Mouse (Mus musculus): ENCODE results near the gene Bicral. TPM values are rescaled to one million over a fixed set of nuclear protein-coding genes. Genes with fewer than 3 reads are reported as not detected.

Gene Bicral
- polyA plus RNA-seq, 1 experiment from 2014 or later, result 10.5 TPM

- H3K9me3 ChIP-seq, result no peaks in the 10 kb centered on the region
- no peak overlapping the region for H3K27ac ChIP-seq
- no peak overlapping the region for H3K9ac ChIP-seq
- no peak overlapping the region for H3K4me2 ChIP-seq
- WGBS, result 81% methylated on average over 11 of the region's 11 CpGs
- H3K4me3 ChIP-seq, result no peak overlapping the region
- no peaks in the 10 kb centered on the region for H3K27me3 ChIP-seq (replicated peaks)
- peaks cover 17% of the 10 kb centered on the region for H3K4me1 ChIP-seq
- no peaks in the 10 kb centered on the region for H3K36me3 ChIP-seq (replicated peaks)
- no peak for ATAC-seq (replicated peaks)
Observed at GRCm38 (mm10) chr17:46885218-46885909, 27.1 kb upstream of the Bicral start.

GRCm38 (mm10) chr17:46884766-46885165 lies 26.5 kb upstream of the Bicral start:
- no peak for ATAC-seq (replicated peaks)
- no peak overlapping the region for H3K27ac ChIP-seq
- 93% methylated on average over 6 of the region's 6 CpGs for WGBS
- no peak overlapping the region for H3K9ac ChIP-seq
- no peaks in the 10 kb centered on the region for H3K9me3 ChIP-seq
- no peak overlapping the region for H3K4me2 ChIP-seq
- no peaks in the 10 kb centered on the region for H3K36me3 ChIP-seq (replicated peaks)
- H3K4me3 ChIP-seq, result no peak overlapping the region
- no peaks in the 10 kb centered on the region for H3K27me3 ChIP-seq (replicated peaks)
- H3K4me1 ChIP-seq, result peaks cover 17% of the 10 kb centered on the region

GRCm38 (mm10) chr17:46883107-46883506 lies 24.8 kb upstream of the Bicral start:
- no peak overlapping the region for H3K4me2 ChIP-seq
- H3K4me1 ChIP-seq, result peaks cover 9% of the 10 kb centered on the region
- no peak for ATAC-seq (replicated peaks)
- H3K9me3 ChIP-seq, result no peaks in the 10 kb centered on the region
- no peaks in the 10 kb centered on the region for H3K36me3 ChIP-seq (replicated peaks)
- WGBS, result 91% methylated on average over 9 of the region's 9 CpGs
- no peak overlapping the region for H3K4me3 ChIP-seq
- H3K27me3 ChIP-seq (replicated peaks), result no peaks in the 10 kb centered on the region
- no peak overlapping the region for H3K27ac ChIP-seq
- H3K9ac ChIP-seq, result no peak overlapping the region

- no peak overlapping the region for H3K4me2 ChIP-seq
- no peaks in the 10 kb centered on the region for H3K9me3 ChIP-seq
- no peak overlapping the region for H3K27ac ChIP-seq
- no peaks in the 10 kb centered on the region for H3K27me3 ChIP-seq (replicated peaks)
- H3K36me3 ChIP-seq (replicated peaks), result no peaks in the 10 kb centered on the region
- no peak overlapping the region for H3K4me3 ChIP-seq
- H3K4me1 ChIP-seq, result peaks cover 9% of the 10 kb centered on the region
- 90% methylated on average over 6 of the region's 6 CpGs for WGBS
- H3K9ac ChIP-seq, result no peak overlapping the region
- no peak for ATAC-seq (replicated peaks)
Observed at GRCm38 (mm10) chr17:46881728-46882127, 23.4 kb upstream of the Bicral start.

GRCm38 (mm10) chr17:46880322-46880721 lies 22.0 kb upstream of the Bicral start:
- H3K27ac ChIP-seq, result no peak overlapping the region

GRCm38 (mm10) chr17:46879841-46880311 lies 21.6 kb upstream of the Bicral start:
- no peak for ATAC-seq (replicated peaks)
- Histone ChIP-seq H3K36me3 (replicated peaks) (no peaks in the 10 kb centered on the region), H3K4me2 (no peak overlapping the region), H3K27me3 (replicated peaks) (no peaks in the 10 kb centered on the region), H3K9ac (no peak overlapping the region), H3K9me3 (no peaks in the 10 kb centered on the region), H3K4me3 (no peak overlapping the region), H3K4me1 (no peaks in the 10 kb centered on the region), H3K27ac (no peak overlapping the region)
- 48% methylated on average over 14 of the region's 14 CpGs for WGBS

More at GRCm38 (mm10) chr17:46880322-46880721, 22.0 kb upstream of the Bicral start:
- no peak for ATAC-seq (replicated peaks)
- H3K9ac ChIP-seq, result no peak overlapping the region
- no peaks in the 10 kb centered on the region for H3K9me3 ChIP-seq
- H3K36me3 ChIP-seq (replicated peaks), result no peaks in the 10 kb centered on the region
- H3K27me3 ChIP-seq (replicated peaks), result no peaks in the 10 kb centered on the region
- 76% methylated on average over 2 of the region's 2 CpGs for WGBS
- no peak overlapping the region for H3K4me2 ChIP-seq
- H3K4me3 ChIP-seq, result no peak overlapping the region
- no peaks in the 10 kb centered on the region for H3K4me1 ChIP-seq

GRCm38 (mm10) chr17:46877061-46877460 lies 18.8 kb upstream of the Bicral start:
- Histone ChIP-seq H3K27ac (no peak overlapping the region), H3K4me3 (no peak overlapping the region), H3K9ac (no peak overlapping the region), H3K36me3 (replicated peaks) (no peaks in the 10 kb centered on the region), H3K27me3 (replicated peaks) (no peaks in the 10 kb centered on the region), H3K4me2 (no peak overlapping the region), H3K9me3 (no peaks in the 10 kb centered on the region), H3K4me1 (no peaks in the 10 kb centered on the region)
- WGBS, result 75% methylated on average over 5 of the region's 5 CpGs
- ATAC-seq (replicated peaks), result no peak

GRCm38 (mm10) chr17:46876371-46876950 lies 18.2 kb upstream of the Bicral start:
- WGBS, result 81% methylated on average over 8 of the region's 8 CpGs
- no peak for ATAC-seq (replicated peaks)
- H3K4me3 ChIP-seq, result no peak overlapping the region

GRCm38 (mm10) chr17:46875626-46876025 lies 17.3 kb upstream of the Bicral start:
- Histone ChIP-seq H3K27me3 (replicated peaks) (no peaks in the 10 kb centered on the region), H3K9ac (no peak overlapping the region), H3K27ac (no peak overlapping the region), H3K36me3 (replicated peaks) (no peaks in the 10 kb centered on the region), H3K4me3 (no peak overlapping the region), H3K4me2 (no peak overlapping the region), H3K9me3 (no peaks in the 10 kb centered on the region), H3K4me1 (no peaks in the 10 kb centered on the region)
- 69% methylated on average over 3 of the region's 3 CpGs for WGBS
- ATAC-seq (replicated peaks), result no peak

More at GRCm38 (mm10) chr17:46876371-46876950, 18.2 kb upstream of the Bicral start:
- Histone ChIP-seq H3K4me1 (no peaks in the 10 kb centered on the region), H3K36me3 (replicated peaks) (no peaks in the 10 kb centered on the region), H3K27ac (no peak overlapping the region), H3K9ac (no peak overlapping the region), H3K4me2 (no peak overlapping the region), H3K9me3 (no peaks in the 10 kb centered on the region), H3K27me3 (replicated peaks) (no peaks in the 10 kb centered on the region)

GRCm38 (mm10) chr17:46874133-46874532 lies 15.9 kb upstream of the Bicral start:
- 46% methylated on average over 10 of the region's 10 CpGs for WGBS
- no peaks in the 10 kb centered on the region for H3K27me3 ChIP-seq (replicated peaks)
- H3K4me2 ChIP-seq, result no peak overlapping the region
- H3K4me3 ChIP-seq, result no peak overlapping the region
- ATAC-seq (replicated peaks), result no peak
- H3K9ac ChIP-seq, result no peak overlapping the region
- H3K27ac ChIP-seq, result no peak overlapping the region
- H3K9me3 ChIP-seq, result no peaks in the 10 kb centered on the region
- H3K4me1 ChIP-seq, result no peaks in the 10 kb centered on the region
- no peaks in the 10 kb centered on the region for H3K36me3 ChIP-seq (replicated peaks)

GRCm38 (mm10) chr17:46872806-46873205 lies 14.5 kb upstream of the Bicral start:
- no peaks in the 10 kb centered on the region for H3K9me3 ChIP-seq
- H3K36me3 ChIP-seq (replicated peaks), result no peaks in the 10 kb centered on the region
- no peak overlapping the region for H3K4me3 ChIP-seq
- no peaks in the 10 kb centered on the region for H3K4me1 ChIP-seq
- H3K9ac ChIP-seq, result no peak overlapping the region
- no peak overlapping the region for H3K4me2 ChIP-seq
- 84% methylated on average over 7 of the region's 7 CpGs for WGBS
- H3K27me3 ChIP-seq (replicated peaks), result no peaks in the 10 kb centered on the region
- H3K27ac ChIP-seq, result no peak overlapping the region
- ATAC-seq (replicated peaks), result no peak

GRCm38 (mm10) chr17:46870913-46871312 lies 12.6 kb upstream of the Bicral start:
- H3K36me3 ChIP-seq (replicated peaks), result no peaks in the 10 kb centered on the region
- ATAC-seq (replicated peaks), result no peak
- WGBS, result 71% methylated on average over 1 of the region's 1 CpGs

More at GRCm38 (mm10) chr17:46870913-46871312, 12.6 kb upstream of the Bicral start:
- no peak overlapping the region for H3K4me3 ChIP-seq
- H3K4me1 ChIP-seq, result no peaks in the 10 kb centered on the region
- H3K9me3 ChIP-seq, result no peaks in the 10 kb centered on the region
- H3K27me3 ChIP-seq (replicated peaks), result no peaks in the 10 kb centered on the region
- no peak overlapping the region for H3K27ac ChIP-seq
- H3K4me2 ChIP-seq, result no peak overlapping the region
- H3K9ac ChIP-seq, result no peak overlapping the region
